Mouse (Mus musculus) neural tube, embryonic 14.5 days (tissue): Measurements from ENCODE around the gene Izumo1r. TPM values are rescaled to one million over a fixed set of nuclear protein-coding genes. Genes with fewer than 3 reads are reported as not detected.

Experiments used
- ATAC-seq: fragments of 200-750 bp; cut with Nextera tagmentation; 2 replicates; pipeline ENCODE4 v1.8.0; 2017; ENCODE audit warnings: low read depth, mild to moderate bottlenecking, moderate TSS enrichment, moderate library complexity
- H3K27ac ChIP-seq: fragments of 300-500 bp; sonication (generic); 2 replicates; pipeline ENCODE4 v1.5.1; 2014; ENCODE audit warnings: low read depth, mild to moderate bottlenecking, control low read depth, low read length, moderate library complexity, mixed read lengths
- H3K27me3 ChIP-seq: fragments of 300-500 bp; sonication (generic); 2 replicates; pipeline ENCODE4 v1.6.1; 2014; ENCODE audit warnings: low read length; ENCODE audit not compliant: control insufficient read depth, insufficient read depth
- H3K36me3 ChIP-seq: fragments of 300-500 bp; sonication (generic); 2 replicates; pipeline ENCODE4 v1.6.1; 2014; ENCODE audit warnings: low read length, mixed read lengths; ENCODE audit not compliant: control insufficient read depth, insufficient read depth
- H3K4me1 ChIP-seq: fragments of 300-500 bp; sonication (generic); 2 replicates; pipeline ENCODE4 v1.6.1; 2014; ENCODE audit warnings: low read length; ENCODE audit not compliant: control insufficient read depth, insufficient read depth
- H3K4me2 ChIP-seq: fragments of 300-500 bp; sonication (generic); 2 replicates; pipeline ENCODE4 v1.6.1; 2014; ENCODE audit warnings: mild to moderate bottlenecking, low read depth, low read length, control low read depth
- H3K4me3 ChIP-seq: fragments of 300-500 bp; sonication (generic); 2 replicates; pipeline ENCODE4 v1.5.1; 2014; ENCODE audit warnings: low read depth, low read length, control low read depth, mixed read lengths
- H3K9ac ChIP-seq: fragments of 300-500 bp; sonication (generic); replicated peaks from 2 replicates; pipeline ENCODE4 v1.6.1; 2014; ENCODE audit warnings: low read depth, mild to moderate bottlenecking, control low read depth, low read length, mixed read lengths
- H3K9me3 ChIP-seq: fragments of 300-500 bp; sonication (generic); 2 replicates; pipeline ENCODE4 v1.6.1; 2016; ENCODE audit warnings: low read length; ENCODE audit not compliant: control insufficient read depth
- WGBS: fragments of 180-500 bp; shearing (Covaris S2); extraction: QIAGEN DNeasy Blood & Tissue Kit; methylation state at CpG from one replicate; pipeline ENCODE4 v1.1.7; 2014; 5-methylcytosine and 5-hydroxymethylcytosine counted together
- polyA plus RNA-seq: library from polyadenylated mRNA; unstranded; fragments of >200 nt; fragmentation: Nextera tagmentation; extraction: Ambion mirVana; gene quantifications from 2 replicates; pipeline ENCODE4 v1.2.1, GENCODE M21; 2014

The Izumo1r gene
- polyA plus RNA-seq, 1 experiment from 2014 or later: not detected

DNA sequence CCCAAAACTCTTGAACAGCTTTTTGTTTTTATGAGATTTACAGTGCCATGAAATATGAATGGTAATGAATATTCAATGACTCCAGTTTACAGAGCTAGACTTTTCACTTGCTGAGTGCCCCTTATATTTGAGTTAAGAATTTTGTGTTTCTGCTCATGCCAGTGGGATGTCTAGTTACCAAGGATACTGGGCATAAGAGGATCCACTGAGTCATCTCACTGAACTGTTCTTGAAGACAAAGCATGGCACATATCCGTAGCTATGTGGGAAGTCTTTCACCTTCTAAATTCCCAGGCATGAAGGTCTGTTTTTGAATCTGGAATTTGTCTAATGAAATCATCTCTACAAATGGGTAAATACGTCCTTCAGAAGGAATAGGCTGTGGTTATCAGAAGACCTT, 8.3 kb upstream of the Izumo1r start:
- no peaks in the 10 kb centered on the region for H3K36me3 ChIP-seq
- H3K27ac ChIP-seq: no peak overlapping the region
- H3K9ac ChIP-seq: no peak overlapping the region
- 85% methylated on average over 2 of the region's 2 CpGs for WGBS
- ATAC-seq: no peak
- no peaks in the 10 kb centered on the region for H3K9me3 ChIP-seq
- no peak overlapping the region for H3K4me3 ChIP-seq
- no peaks in the 10 kb centered on the region for H3K4me1 ChIP-seq
- no peaks in the 10 kb centered on the region for H3K27me3 ChIP-seq
- H3K4me2 ChIP-seq: no peak overlapping the region

DNA sequence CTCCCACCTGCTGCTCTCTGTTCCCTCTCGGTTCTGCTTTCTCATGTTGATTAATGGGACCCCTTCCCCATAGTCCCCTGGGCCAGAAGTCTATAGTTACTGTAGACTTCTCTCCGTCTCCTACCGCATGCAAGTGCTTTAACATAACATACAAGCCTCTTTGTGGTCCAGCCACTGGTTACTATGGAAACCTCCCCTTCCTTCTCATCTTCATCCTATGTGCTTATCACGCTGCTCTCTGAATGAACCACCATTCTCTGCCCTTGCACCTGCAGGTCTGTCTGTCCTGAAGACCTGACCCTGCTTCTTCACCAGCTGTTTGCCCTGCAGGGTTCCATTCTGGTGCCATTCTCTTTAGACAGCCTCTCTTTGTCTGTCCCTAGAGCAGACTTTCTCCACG, 6.2 kb upstream of the Izumo1r start:
- no peak overlapping the region for H3K9ac ChIP-seq
- H3K4me3 ChIP-seq: no peak overlapping the region
- H3K36me3 ChIP-seq: no peaks in the 10 kb centered on the region
- 0 out of 2 replicates have a peak, but pooled peaks cover 6% of the 10 kb centered on the region for H3K4me1 ChIP-seq
- 7% methylated on average over 5 of the region's 5 CpGs for WGBS
- peak; percentile 60; the same call in 1 of the 2 replicates for ATAC-seq
- no peaks in the 10 kb centered on the region for H3K9me3 ChIP-seq
- no peaks in the 10 kb centered on the region for H3K27me3 ChIP-seq
- no peak overlapping the region for H3K27ac ChIP-seq
- H3K4me2 ChIP-seq: no peak overlapping the region

DNA sequence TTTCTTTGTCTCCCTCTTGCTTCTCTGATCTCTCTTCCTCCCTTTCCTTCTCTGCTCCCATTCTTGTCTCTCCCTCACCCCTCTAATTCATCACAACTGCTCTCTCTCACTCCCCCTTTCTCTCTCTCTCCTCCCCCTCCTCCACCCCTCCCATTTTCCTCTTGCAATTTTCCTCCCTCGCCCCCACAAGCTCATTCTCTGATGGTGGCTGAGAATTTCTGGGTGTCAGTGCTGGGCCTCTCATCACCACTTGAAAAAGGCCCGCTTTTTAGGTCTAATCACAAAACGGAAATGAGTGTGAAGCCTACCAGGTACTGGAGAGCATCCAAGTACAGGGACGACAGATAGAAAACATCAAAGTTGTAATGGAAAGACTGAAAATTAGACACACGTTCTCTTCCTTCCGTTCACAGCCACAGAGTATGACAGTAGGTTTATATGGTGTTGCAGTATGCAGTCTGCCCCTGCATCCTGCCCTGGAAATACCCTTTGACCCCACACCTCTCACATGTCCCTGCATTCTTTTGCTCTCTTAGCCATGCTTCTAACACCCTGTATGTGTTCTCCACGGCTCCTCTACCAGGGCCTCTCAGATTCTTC, 4.2 kb upstream of the Izumo1r start:
- Histone ChIP-seq H3K36me3 (no peaks in the 10 kb centered on the region), H3K9me3 (no peaks in the 10 kb centered on the region), H3K9ac (no peak overlapping the region), H3K4me3 (no peak overlapping the region), H3K27ac (no peak overlapping the region), H3K4me1 (0 out of 2 replicates have a peak, but pooled peaks cover 6% of the 10 kb centered on the region), H3K27me3 (no peaks in the 10 kb centered on the region), H3K4me2 (no peak overlapping the region)
- WGBS: 73% methylated on average over 7 of the region's 7 CpGs
- ATAC-seq: no peak

DNA sequence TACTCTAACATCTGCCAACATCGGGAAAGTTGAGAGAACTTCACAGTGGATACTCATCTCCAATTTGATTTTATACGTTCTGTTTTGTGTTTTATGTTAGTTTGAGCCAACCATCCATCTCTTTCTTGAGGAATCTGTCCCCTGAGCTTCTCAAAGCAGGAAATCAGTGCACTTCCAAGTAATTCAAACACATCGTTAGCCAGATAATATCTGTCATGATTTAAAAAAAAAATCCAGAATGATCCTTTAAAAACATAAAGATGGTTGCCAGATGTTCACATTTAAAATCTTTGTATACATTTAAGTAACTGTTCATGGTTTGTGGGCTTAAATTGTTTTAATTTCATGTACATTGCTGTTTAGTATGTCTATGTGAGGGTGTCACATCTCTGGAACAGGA, 2.2 kb upstream of the Izumo1r start:
- H3K9me3 ChIP-seq: no peaks in the 10 kb centered on the region
- no peaks in the 10 kb centered on the region for H3K36me3 ChIP-seq
- H3K4me1 ChIP-seq: 0 out of 2 replicates have a peak, but pooled peaks cover 6% of the 10 kb centered on the region
- no peak overlapping the region for H3K9ac ChIP-seq
- H3K27me3 ChIP-seq: no peaks in the 10 kb centered on the region
- H3K4me2 ChIP-seq: no peak overlapping the region
- WGBS: 68% methylated on average over 3 of the region's 3 CpGs
- no peak overlapping the region for H3K27ac ChIP-seq
- no peak overlapping the region for H3K4me3 ChIP-seq
- ATAC-seq: no peak

DNA sequence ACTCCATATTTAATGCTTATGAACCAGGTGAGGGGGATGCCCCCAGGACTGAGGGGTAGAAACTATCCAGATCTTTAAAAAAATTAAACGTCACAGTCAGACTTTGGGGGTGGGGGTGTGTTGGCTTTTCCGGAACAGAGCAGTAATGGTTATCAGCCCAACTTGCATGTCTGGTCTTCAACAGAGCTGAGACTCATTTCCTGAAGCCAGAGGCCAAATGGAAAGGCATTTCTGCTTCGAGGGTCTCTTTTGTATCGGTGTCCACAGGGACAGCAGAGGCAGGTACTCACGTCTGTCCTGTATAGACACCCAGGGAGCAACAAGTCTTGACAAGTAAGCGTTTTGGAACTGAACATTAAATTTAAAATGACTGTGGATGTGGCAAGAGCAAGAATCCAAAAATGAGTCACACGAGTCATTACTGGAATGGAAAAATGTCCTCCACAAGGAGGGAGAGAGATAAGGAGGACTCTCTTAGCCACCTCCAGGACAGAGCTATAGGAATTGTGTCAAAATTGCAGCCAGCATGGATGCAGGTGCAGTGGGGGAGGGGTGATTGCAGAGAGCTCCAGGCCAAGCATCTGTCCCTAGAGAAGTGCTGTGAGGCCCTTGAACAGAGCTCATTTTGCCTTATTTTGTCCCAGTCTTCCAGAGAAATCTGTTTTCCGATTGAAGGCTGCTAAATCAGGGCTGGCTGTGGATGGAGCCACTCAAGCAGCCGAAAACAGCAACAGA, 1.2 kb upstream of the Izumo1r start:
- WGBS: 50% methylated on average over 9 of the region's 9 CpGs

DNA sequence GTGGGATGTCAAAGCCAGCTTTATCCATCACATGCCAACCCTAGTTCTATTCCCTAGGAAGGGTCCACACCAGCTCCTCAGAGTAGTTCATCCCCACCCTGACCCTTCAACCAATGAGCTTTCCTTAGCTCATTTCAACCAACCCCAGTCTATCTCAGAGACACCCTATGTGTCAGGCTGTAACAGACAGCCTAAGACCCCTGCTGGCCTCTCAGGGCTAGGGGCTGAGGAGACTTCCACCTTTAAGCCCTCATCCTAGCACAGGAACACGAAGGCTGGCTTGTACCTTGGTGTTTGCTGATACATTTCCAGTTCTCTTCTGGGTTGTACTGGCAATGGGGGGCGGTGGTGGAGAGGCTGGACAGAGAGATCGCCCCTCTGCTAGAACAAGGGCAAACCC, 743 bp downstream of the Izumo1r start:
- H3K4me2 ChIP-seq: no peak overlapping the region
- H3K4me1 ChIP-seq: 0 out of 2 replicates have a peak, but pooled peaks cover 6% of the 10 kb centered on the region
- no peaks in the 10 kb centered on the region for H3K36me3 ChIP-seq
- no peak overlapping the region for H3K27ac ChIP-seq
- no peak for ATAC-seq
- H3K27me3 ChIP-seq: no peaks in the 10 kb centered on the region
- H3K9me3 ChIP-seq: no peaks in the 10 kb centered on the region
- H3K9ac ChIP-seq: no peak overlapping the region
- WGBS: 89% methylated on average over 3 of the region's 3 CpGs
- no peak overlapping the region for H3K4me3 ChIP-seq

More for the DNA sequence above, 1.2 kb upstream of the Izumo1r start:
- Histone ChIP-seq H3K9me3 (no peaks in the 10 kb centered on the region), H3K4me3 (no peak overlapping the region), H3K9ac (no peak overlapping the region), H3K27ac (no peak overlapping the region), H3K4me2 (no peak overlapping the region), H3K4me1 (0 out of 2 replicates have a peak, but pooled peaks cover 6% of the 10 kb centered on the region), H3K36me3 (no peaks in the 10 kb centered on the region), H3K27me3 (no peaks in the 10 kb centered on the region)
- ATAC-seq: no peak

DNA sequence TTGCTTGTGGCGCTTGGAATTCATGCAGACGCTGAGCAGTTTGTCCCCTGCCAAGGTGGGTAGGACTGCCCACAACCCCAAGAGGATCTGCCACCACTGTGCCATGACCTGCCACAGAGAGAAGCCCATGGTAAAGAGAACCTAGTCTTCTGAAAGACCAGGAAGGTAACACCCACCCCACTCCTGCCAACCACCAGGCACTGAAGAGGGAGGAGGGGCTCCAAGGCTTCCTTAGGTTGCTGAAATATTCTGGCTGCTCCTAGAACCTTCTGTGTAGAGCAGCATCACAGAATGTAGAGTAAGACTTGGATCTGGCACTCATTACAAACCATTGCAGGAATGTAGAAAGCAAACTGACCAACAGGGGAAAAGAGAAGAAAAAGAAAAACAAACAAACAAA, 1.3 kb downstream of the Izumo1r start:
- no peak for ATAC-seq
- Histone ChIP-seq H3K36me3 (no peaks in the 10 kb centered on the region), H3K27ac (no peak overlapping the region), H3K27me3 (no peaks in the 10 kb centered on the region), H3K9ac (no peak overlapping the region), H3K4me1 (0 out of 2 replicates have a peak, but pooled peaks cover 6% of the 10 kb centered on the region), H3K4me3 (no peak overlapping the region), H3K9me3 (no peaks in the 10 kb centered on the region), H3K4me2 (no peak overlapping the region)
- 100% methylated on average over 2 of the region's 2 CpGs for WGBS

DNA sequence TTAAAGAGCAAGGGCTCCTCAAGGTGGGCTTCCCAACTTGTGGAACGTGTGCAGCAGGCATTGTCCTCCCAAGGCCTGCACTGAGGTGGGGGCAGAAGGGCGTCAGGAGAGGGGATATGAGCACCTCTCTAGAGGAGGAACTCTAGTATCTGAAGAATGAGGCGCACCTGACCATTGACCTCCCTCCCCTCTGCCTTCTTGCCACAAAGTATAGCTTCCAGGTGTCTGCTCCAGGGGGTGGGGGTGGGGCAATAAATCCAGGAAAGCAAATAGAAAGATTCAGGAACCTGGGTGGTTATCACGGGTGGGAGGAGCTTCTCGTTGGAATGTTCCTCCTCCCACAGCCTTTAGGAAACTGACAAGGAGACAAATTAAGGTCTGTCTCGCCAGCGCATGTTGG, 2.0 kb downstream of the Izumo1r start:
- no peak overlapping the region for H3K27ac ChIP-seq
- no peak overlapping the region for H3K4me2 ChIP-seq
- H3K27me3 ChIP-seq: no peaks in the 10 kb centered on the region
- no peak overlapping the region for H3K4me3 ChIP-seq
- 80% methylated on average over 7 of the region's 7 CpGs for whole genome bisulfite sequencing
- H3K36me3 ChIP-seq: no peaks in the 10 kb centered on the region
- H3K9me3 ChIP-seq: no peaks in the 10 kb centered on the region
- ATAC-seq: no peak
- H3K4me1 ChIP-seq: 0 out of 2 replicates have a peak, but pooled peaks cover 6% of the 10 kb centered on the region
- no peak overlapping the region for H3K9ac ChIP-seq

GRCm38 (mm10) chr9:14897102-14897501, 6.6 kb downstream of the Izumo1r start:
- Histone ChIP-seq H3K9me3 (no peaks in the 10 kb centered on the region), H3K4me1 (no peaks in the 10 kb centered on the region), H3K36me3 (no peaks in the 10 kb centered on the region), H3K27me3 (no peaks in the 10 kb centered on the region), H3K4me2 (no peak overlapping the region), H3K4me3 (no peak overlapping the region), H3K27ac (no peak overlapping the region), H3K9ac (no peak overlapping the region)
- 68% methylated on average over 3 of the region's 3 CpGs for WGBS
- no peak for ATAC-seq
